Mouse (Mus musculus) right cerebral cortex, postnatal 25 days (tissue): ENCODE results near the gene Nudt8.

ENCODE experiments used
- DNase-seq: peaks from one replicate; pipeline ENCODE4 v3.0.0; 2022

Gene Nudt8

GRCm38 (mm10) chr19:3988750-3989149 is 11.6 kb upstream of the Nudt8 start:
- no peak for DNase-seq

- no peak for DNase-seq
These were observed 9.6 kb upstream of the Nudt8 start for GRCm38 (mm10) chr19:3990804-3991203.

GRCm38 (mm10) chr19:3991562-3991961 is 8.8 kb upstream of the Nudt8 start:
- no peak for DNase-seq

GRCm38 (mm10) chr19:3991966-3992365 is 8.4 kb upstream of the Nudt8 start:
- no peak for DNase-seq

GRCm38 (mm10) chr19:3992416-3992815 is 8.0 kb upstream of the Nudt8 start, which contains the start of gene Tbx10:
Gene Tbx10, plus strand, starts transcription at chr19:3992752.
- DNase-seq = no peak

GRCm38 (mm10) chr19:3994932-3995331 is 5.4 kb upstream of the Nudt8 start:
- DNase-seq = no peak

- DNase-seq = no peak
These were observed 4.9 kb upstream of the Nudt8 start for GRCm38 (mm10) chr19:3995505-3995904.

- no peak for DNase-seq
These were observed 4.3 kb upstream of the Nudt8 start for GRCm38 (mm10) chr19:3996106-3996505.

- DNase-seq = no peak
These were observed 3.6 kb upstream of the Nudt8 start for GRCm38 (mm10) chr19:3996747-3997146.

- no peak for DNase-seq
These were observed 3.1 kb upstream of the Nudt8 start for GRCm38 (mm10) chr19:3997231-3997630.

- DNase-seq = no peak
These were observed 2.0 kb upstream of the Nudt8 start for GRCm38 (mm10) chr19:3998335-3998734.

- DNase-seq = no peak
These were observed 1.2 kb upstream of the Nudt8 start for GRCm38 (mm10) chr19:3999121-3999730.

- DNase-seq = no peak
These were observed 657 bp downstream of the Nudt8 start for GRCm38 (mm10) chr19:4000949-4001525.

GRCm38 (mm10) chr19:4001752-4002151 is 1.4 kb downstream of the Nudt8 start:
- DNase-seq = no peak

GRCm38 (mm10) chr19:4003112-4003511 is 2.7 kb downstream of the Nudt8 start, which contains the start of gene Doc2g:
Gene Doc2g, plus strand, starts transcription at chr19:4003313.
- DNase-seq = no peak

- no peak for DNase-seq
These were observed 3.3 kb downstream of the Nudt8 start for GRCm38 (mm10) chr19:4003641-4004040.

- DNase-seq = no peak
These were observed 4.0 kb downstream of the Nudt8 start for GRCm38 (mm10) chr19:4004331-4004730.

GRCm38 (mm10) chr19:4005091-4005490 is 4.7 kb downstream of the Nudt8 start:
- no peak for DNase-seq

- no peak for DNase-seq
These were observed 5.6 kb downstream of the Nudt8 start for GRCm38 (mm10) chr19:4005971-4006370.

GRCm38 (mm10) chr19:4011086-4011485 is 10.7 kb downstream of the Nudt8 start:
- DNase-seq = no peak

GRCm38 (mm10) chr19:4012432-4013022 is 12.1 kb downstream of the Nudt8 start, which contains the start of gene Ndufv1:
Gene Ndufv1, minus strand, starts transcription at chr19:4012806.
- DNase-seq = peak; percentile 98

GRCm38 (mm10) chr19:4013066-4013465 is 12.7 kb downstream of the Nudt8 start:
- no peak for DNase-seq

- no peak for DNase-seq
These were observed 14.4 kb downstream of the Nudt8 start for GRCm38 (mm10) chr19:4014802-4015201.

GRCm38 (mm10) chr19:4015635-4016034 is 15.3 kb downstream of the Nudt8 start:
- DNase-seq = no peak
